Mouse (Mus musculus) heart, adult 2 months (tissue): ENCODE measurements around the gene Reln. TPM values are rescaled to one million over a fixed set of nuclear protein-coding genes. Genes with fewer than 3 reads are reported as not detected.

Experiments
- DNase-seq, 2 experiments: peaks; one replicate each; pipeline ENCODE4 v3.0.0; 2021
- H3K27ac ChIP-seq: fragments of 200-600 bp; 2 replicates; pipeline ENCODE4 v1.8.1; 2022
- H3K27me3 ChIP-seq: fragments of 200-500 bp; 2 replicates; pipeline ENCODE4 v1.6.1; 2012; ENCODE audit warnings: mild to moderate bottlenecking, low read length, inconsistent platforms, mixed read lengths; ENCODE audit not compliant: control insufficient read depth, insufficient read depth
- H3K36me3 ChIP-seq: fragments of 200-500 bp; 2 replicates; pipeline ENCODE4 v1.6.1; 2012; ENCODE audit warnings: low read length, inconsistent platforms; ENCODE audit not compliant: control insufficient read depth, insufficient read depth
- H3K4me1 ChIP-seq: fragments of 200-500 bp; 2 replicates; pipeline ENCODE4 v1.6.1; 2011; ENCODE audit warnings: low read length; ENCODE audit not compliant: control insufficient read depth, insufficient read depth
- H3K4me3 ChIP-seq: fragments of 200-600 bp; 2 replicates; pipeline ENCODE4 v1.8.1; 2022
- H3K79me2 ChIP-seq: fragments of 200-500 bp; replicated peaks from 2 replicates; pipeline ENCODE4 v1.6.1; 2012; ENCODE audit warnings: mild to moderate bottlenecking, inconsistent platforms, low read length, moderate library complexity, mixed read lengths; ENCODE audit not compliant: control insufficient read depth, insufficient read depth
- H3K9ac ChIP-seq: fragments of 200-500 bp; 2 replicates; pipeline ENCODE4 v1.6.1; 2012; ENCODE audit warnings: low read depth, mild to moderate bottlenecking, control low read depth, inconsistent platforms, low read length, mixed read lengths
- CTCF ChIP-seq: fragments of 200-600 bp; IDR thresholded peaks from 2 replicates; pipeline ENCODE4 v1.8.1; 2022; ENCODE audit warnings: antibody characterized with exemption, mild to moderate bottlenecking, moderate library complexity
- EP300 ChIP-seq: fragments of 200-500 bp; IDR thresholded peaks from 2 replicates; pipeline ENCODE4 v1.6.1; 2011; ENCODE audit warnings: low read depth, low read length, control low read depth; ENCODE audit not compliant: insufficient read depth
- POLR2A ChIP-seq: fragments of 200-500 bp; IDR thresholded peaks from 2 replicates; pipeline ENCODE4 v1.6.1; 2011; ENCODE audit warnings: mild to moderate bottlenecking, low read depth, low read length, control low read depth; ENCODE audit not compliant: insufficient read depth
- WGBS: fragments of 180-500 bp; shearing (Covaris S2); methylation state at CpG from one replicate; pipeline ENCODE4 v1.1.7; 2018; 5-methylcytosine and 5-hydroxymethylcytosine counted together
- intact Hi-C: fragments of 180-260 bp; cut with DNase I; formaldehyde crosslinking; loops from one replicate; pipeline ENCODE4 v1.15.1; 2025
- polyA plus RNA-seq: library from polyadenylated mRNA; depleted of rRNA; stranded (reverse); fragments of >200 nt; gene quantifications from 2 replicates; pipeline ENCODE4 v1.2.3, GENCODE M21; 2012
- total RNA-seq, 2 experiments: library from RNA; stranded (reverse); gene quantifications; 2 replicates each; pipeline ENCODE4 v1.2.3; 2021

Reln gene
- total and polyA plus RNA-seq, 3 experiments: 2.6 to 4.0 (median 2.6) TPM

GRCm38 (mm10) chr5:22330802-22331201, 13.7 kb downstream of the Reln start:
- Histone ChIP-seq H3K4me1 (no peaks in the 10 kb centered on the region), H3K4me3 (no peak overlapping the region), H3K36me3 (no peaks in the 10 kb centered on the region), H3K9ac (no peak overlapping the region), H3K27ac (no peak overlapping the region), H3K27me3 (no peaks in the 10 kb centered on the region), H3K79me2 (no peaks in the 10 kb centered on the region)
- intact Hi-C loops: no loop called here
- 19% methylated on average over 5 of the region's 5 CpGs for WGBS
- TF ChIP-seq EP300: no peak
- no peak for TF ChIP-seq CTCF
- TF ChIP-seq POLR2A: no peak
- no peak for DNase-seq

- DNase-seq: no peak
- no peak overlapping the region for H3K27ac ChIP-seq
- no peaks in the 10 kb centered on the region for H3K36me3 ChIP-seq
- no peak for TF ChIP-seq POLR2A
- no peak for TF ChIP-seq EP300
- no peak for TF ChIP-seq CTCF
- 58% methylated on average over 8 of the region's 8 CpGs for WGBS
- no peak overlapping the region for H3K4me3 ChIP-seq
- H3K27me3 ChIP-seq: no peaks in the 10 kb centered on the region
- no peak overlapping the region for H3K9ac ChIP-seq
- no peaks in the 10 kb centered on the region for H3K4me1 ChIP-seq
- H3K79me2 ChIP-seq: no peaks in the 10 kb centered on the region
- intact Hi-C loops: loop anchor here (10.0 kb wide), 1 partner anchor 344 kb away; no protein-coding TSS in a partner anchor
Measured at GRCm38 (mm10) chr5:22328431-22329359, 15.8 kb downstream of the Reln start.

- Histone ChIP-seq H3K27me3 (no peaks in the 10 kb centered on the region), H3K36me3 (no peaks in the 10 kb centered on the region), H3K27ac (no peak overlapping the region), H3K4me1 (no peaks in the 10 kb centered on the region), H3K9ac (no peak overlapping the region), H3K4me3 (no peak overlapping the region), H3K79me2 (no peaks in the 10 kb centered on the region)
- TF ChIP-seq POLR2A (no peak), CTCF (peak; percentile 69)
- 80% methylated on average over 3 of the region's 3 CpGs for WGBS
- intact Hi-C loops: loop anchor here (10.0 kb wide), 1 partner anchor 342 kb away; no protein-coding TSS in a partner anchor
- DNase-seq: no peak
Measured at GRCm38 (mm10) chr5:22327170-22327569, 17.3 kb downstream of the Reln start.

- no peak for DNase-seq
- Histone ChIP-seq H3K9ac (no peak overlapping the region), H3K36me3 (no peaks in the 10 kb centered on the region), H3K79me2 (no peaks in the 10 kb centered on the region), H3K27me3 (no peaks in the 10 kb centered on the region), H3K4me1 (no peaks in the 10 kb centered on the region), H3K4me3 (no peak overlapping the region), H3K27ac (no peak overlapping the region)
- intact Hi-C loops: loop anchor here (10.0 kb wide), 1 partner anchor 339 kb away; no protein-coding TSS in a partner anchor
- 76% methylated on average over 1 of the region's 1 CpGs for WGBS
- TF ChIP-seq EP300: no peak
- no peak for TF ChIP-seq CTCF
- TF ChIP-seq POLR2A: no peak
Measured at GRCm38 (mm10) chr5:22323801-22324200, 20.7 kb downstream of the Reln start.

GRCm38 (mm10) chr5:22317807-22318206, 26.7 kb downstream of the Reln start:
- TF ChIP-seq POLR2A: no peak
- no peak for TF ChIP-seq CTCF
- no peak for TF ChIP-seq EP300
- no peak overlapping the region for H3K9ac ChIP-seq
- no peak for DNase-seq
- intact Hi-C loops: no loop called here
- no peak overlapping the region for H3K27ac ChIP-seq
- H3K36me3 ChIP-seq: no peaks in the 10 kb centered on the region
- H3K4me3 ChIP-seq: no peak overlapping the region
- 82% methylated on average over 1 of the region's 1 CpGs for WGBS
- no peaks in the 10 kb centered on the region for H3K27me3 ChIP-seq
- H3K4me1 ChIP-seq: no peaks in the 10 kb centered on the region
- no peaks in the 10 kb centered on the region for H3K79me2 ChIP-seq

- H3K27me3 ChIP-seq: no peaks in the 10 kb centered on the region
- intact Hi-C loops: no loop called here
Measured at GRCm38 (mm10) chr5:22316471-22316870, 28.0 kb downstream of the Reln start.

More at GRCm38 (mm10) chr5:22316471-22316870, 28.0 kb downstream of the Reln start:
- no peak for DNase-seq
- Histone ChIP-seq H3K9ac (no peak overlapping the region), H3K79me2 (no peaks in the 10 kb centered on the region), H3K36me3 (no peaks in the 10 kb centered on the region), H3K27ac (no peak overlapping the region), H3K4me1 (no peaks in the 10 kb centered on the region), H3K4me3 (no peak overlapping the region)
- WGBS: 87% methylated on average over 7 of the region's 7 CpGs
- no peak for TF ChIP-seq EP300
- no peak for TF ChIP-seq POLR2A
- TF ChIP-seq CTCF: no peak
